Mouse (Mus musculus) bone marrow macrophage, adult 2 months (primary cell): ENCODE measurements around the gene Bcl9l. TPM values are rescaled to one million over a fixed set of nuclear protein-coding genes. Genes with fewer than 3 reads are reported as not detected.
"Not testable (repeated sequence)": the region's sequence is repeated elsewhere in the genome, so short reads cannot be mapped to it uniquely, and the experiment has no call there.

Experiments used
- H3K27ac ChIP-seq: 2 replicates; pipeline ENCODE4 v1.5.1; 2012; ENCODE audit warnings: low read depth, low read length; ENCODE audit not compliant: insufficient read depth
- H3K4me1 ChIP-seq: 2 replicates; pipeline ENCODE4 v1.6.1; 2012; ENCODE audit warnings: low read length; ENCODE audit not compliant: control insufficient read depth, insufficient read depth
- H3K4me3 ChIP-seq: 2 replicates; pipeline ENCODE4 v1.5.1; 2012; ENCODE audit warnings: mild to moderate bottlenecking, low read length, moderate library complexity; ENCODE audit not compliant: insufficient read depth
- CTCF ChIP-seq: IDR thresholded peaks from 2 replicates; pipeline ENCODE4 v1.5.1; 2012; ENCODE audit warnings: low read depth, mild to moderate bottlenecking, low read length, moderate library complexity
- POLR2A ChIP-seq: IDR thresholded peaks from 2 replicates; pipeline ENCODE4 v1.6.1; 2012; ENCODE audit warnings: mild to moderate bottlenecking, low read depth, low read length, borderline replicate concordance
- polyA plus RNA-seq: library from polyadenylated mRNA; stranded (reverse); fragments of >200 nt; gene quantifications from 2 replicates; pipeline ENCODE4 v1.2.4, GENCODE M21; 2012; ENCODE audit not compliant: missing spikeins, insufficient read depth, insufficient read length

Bcl9l gene
- polyA plus RNA-seq, result 6.7 and 9.5 TPM in 2 replicates

GRCm38 (mm10) chr9:44482552-44482951 lies at the start of gene Bcl9l:
Bcl9l (plus strand) TSS chr9:44482825.
- TF ChIP-seq CTCF (no peak), POLR2A (no peak)
- peak within 1 kb of the TSS; percentile 93 for H3K4me3 ChIP-seq
- peak within 1 kb of the TSS; percentile 57 for H3K27ac ChIP-seq
- H3K4me1 ChIP-seq, result peaks cover 23% of the 10 kb centered on the region

GRCm38 (mm10) chr9:44435747-44436146 lies 46.9 kb upstream of the Bcl9l start:
- Histone ChIP-seq H3K4me3 (no peak overlapping the region), H3K27ac (no peak overlapping the region), H3K4me1 (peaks cover 13% of the 10 kb centered on the region)
- TF ChIP-seq CTCF (no peak), POLR2A (no peak)

- peaks cover 11% of the 10 kb centered on the region for H3K4me1 ChIP-seq
- H3K4me3 ChIP-seq, result no peak within 1 kb of the TSS
- TF ChIP-seq POLR2A (no peak), CTCF (no peak)
Observed at GRCm38 (mm10) chr9:44440961-44441360, 41.7 kb upstream of the Bcl9l start, which contains the start of gene Foxr1. Foxr1 (minus strand) TSS chr9:44441136.

GRCm38 (mm10) chr9:44444402-44445025 lies 38.1 kb upstream of the Bcl9l start:
- H3K4me1 ChIP-seq, H3K4me3 ChIP-seq, H3K27ac ChIP-seq: not testable (repeated sequence)

More at GRCm38 (mm10) chr9:44440961-44441360, 41.7 kb upstream of the Bcl9l start, which contains the start of gene Foxr1:
- H3K27ac ChIP-seq, result no peak within 1 kb of the TSS

- TF ChIP-seq CTCF (no peak), POLR2A (no peak)
- Histone ChIP-seq H3K4me3 (no peak overlapping the region), H3K27ac (no peak overlapping the region), H3K4me1 (peaks cover 2% of the 10 kb centered on the region; the same call in 1 of the 2 replicates)
Observed at GRCm38 (mm10) chr9:44450387-44450786, 32.2 kb upstream of the Bcl9l start.

- peaks cover 2% of the 10 kb centered on the region; the same call in 1 of the 2 replicates for H3K4me1 ChIP-seq
- H3K4me3 ChIP-seq, result no peak overlapping the region
- no peak for TF ChIP-seq POLR2A
- peak; percentile 86 for TF ChIP-seq CTCF
- no peak overlapping the region for H3K27ac ChIP-seq
Observed at GRCm38 (mm10) chr9:44454132-44454890, 28.3 kb upstream of the Bcl9l start.

GRCm38 (mm10) chr9:44454891-44455220 lies 27.8 kb upstream of the Bcl9l start, which contains the start of gene Upk2:
Upk2 (minus strand) TSS chr9:44454976.
- no peak within 1 kb of the TSS for H3K27ac ChIP-seq
- TF ChIP-seq CTCF (no peak), POLR2A (no peak)
- H3K4me3 ChIP-seq, result no peak within 1 kb of the TSS
- H3K4me1 ChIP-seq, result peaks cover 2% of the 10 kb centered on the region; the same call in 1 of the 2 replicates

- H3K27ac ChIP-seq, result no peak overlapping the region
- no peak overlapping the region for H3K4me3 ChIP-seq
- H3K4me1 ChIP-seq, result peaks cover 22% of the 10 kb centered on the region
- TF ChIP-seq POLR2A, result no peak
- TF ChIP-seq CTCF, result no peak
Observed at GRCm38 (mm10) chr9:44457035-44457742, 25.4 kb upstream of the Bcl9l start.

- peak overlapping the region; percentile 97 for H3K27ac ChIP-seq
- peaks cover 32% of the 10 kb centered on the region for H3K4me1 ChIP-seq
- TF ChIP-seq POLR2A (no peak), CTCF (no peak)
- peak overlapping the region; percentile 33 for H3K4me3 ChIP-seq
Observed at GRCm38 (mm10) chr9:44461950-44462349, 20.7 kb upstream of the Bcl9l start.
